Mouse (Mus musculus) liver, embryonic 16.5 days (tissue): Measurements from ENCODE around the gene Gcsam. TPM values are rescaled to one million over a fixed set of nuclear protein-coding genes. Genes with fewer than 3 reads are reported as not detected.

Source experiments
- ATAC-seq: fragments of 200-750 bp; cut with Nextera tagmentation; 2 replicates; pipeline ENCODE4 v1.8.0; 2017; ENCODE audit warnings: low read depth, mild to moderate bottlenecking, moderate number of reproducible peaks, moderate library complexity
- H3K27ac ChIP-seq: fragments of 300-500 bp; sonication (generic); 2 replicates; pipeline ENCODE4 v1.5.1; 2014; ENCODE audit warnings: mild to moderate bottlenecking, low read length
- H3K27me3 ChIP-seq: fragments of 300-500 bp; sonication (generic); 2 replicates; pipeline ENCODE4 v1.6.1; 2014; ENCODE audit warnings: low read depth, low read length, mixed read lengths; ENCODE audit not compliant: control insufficient read depth, insufficient read depth
- H3K36me3 ChIP-seq: fragments of 300-500 bp; sonication (generic); 2 replicates; pipeline ENCODE4 v1.6.1; 2014; ENCODE audit warnings: mild to moderate bottlenecking; ENCODE audit not compliant: control insufficient read depth, insufficient read depth
- H3K4me1 ChIP-seq: fragments of 300-500 bp; sonication (generic); 2 replicates; pipeline ENCODE4 v1.6.1; 2014; ENCODE audit warnings: low read depth, low read length, mixed read lengths; ENCODE audit not compliant: control insufficient read depth
- H3K4me2 ChIP-seq: fragments of 300-500 bp; sonication (generic); 2 replicates; pipeline ENCODE4 v1.6.1; 2014; ENCODE audit warnings: low read depth, low read length, mixed read lengths
- H3K4me3 ChIP-seq: fragments of 300-500 bp; sonication (generic); 2 replicates; pipeline ENCODE4 v1.5.1; 2014; ENCODE audit warnings: low read depth, mild to moderate bottlenecking, low read length
- H3K9ac ChIP-seq: fragments of 300-500 bp; sonication (generic); 2 replicates; pipeline ENCODE4 v1.6.1; 2014; ENCODE audit warnings: low read depth, low read length
- H3K9me3 ChIP-seq: fragments of 300-500 bp; sonication (generic); replicated peaks from 2 replicates; pipeline ENCODE4 v1.6.1; 2016; ENCODE audit warnings: low read length; ENCODE audit not compliant: control insufficient read depth
- WGBS: fragments of 180-500 bp; shearing (Covaris S2); extraction: QIAGEN DNeasy Blood & Tissue Kit; methylation state at CpG from one replicate; pipeline ENCODE4 v1.1.7; 2014; ENCODE audit not compliant: insufficient replicate concordance; 5-methylcytosine and 5-hydroxymethylcytosine counted together
- polyA plus RNA-seq: library from polyadenylated mRNA; unstranded; fragments of >200 nt; fragmentation: Nextera tagmentation; extraction: Ambion mirVana; gene quantifications from 2 replicates; pipeline ENCODE4 v1.2.1, GENCODE M21; 2015

The Gcsam gene
- polyA plus RNA-seq, 1 experiment from 2014 or later, result 1.9 TPM

DNA sequence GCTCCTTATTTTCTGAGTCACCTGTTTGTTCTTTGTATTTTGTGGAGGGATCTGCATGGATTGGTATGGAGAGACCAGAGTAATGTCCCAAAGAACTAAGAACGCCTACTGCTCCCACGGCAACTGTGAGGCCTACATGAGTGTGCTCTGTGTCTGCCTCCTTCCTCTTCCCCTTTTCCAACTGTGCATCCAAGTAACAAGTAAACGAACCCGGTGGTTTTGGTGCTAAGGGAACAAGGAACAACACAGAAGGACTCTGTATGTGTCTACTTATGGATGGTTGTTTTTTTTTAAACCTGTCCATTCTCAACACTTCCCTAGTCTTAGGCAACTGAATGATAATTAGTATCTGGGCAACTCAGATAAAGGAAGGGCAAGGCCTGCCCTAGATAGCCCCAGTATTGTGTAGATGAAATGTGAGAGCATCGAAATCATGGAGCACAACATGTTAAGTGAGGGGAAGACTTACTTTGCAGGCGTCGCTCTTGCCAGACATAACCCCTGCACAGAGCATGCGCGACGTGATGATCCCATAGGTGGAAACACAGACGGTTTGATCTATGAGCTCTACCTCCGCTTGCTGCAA, 47.5 kb downstream of the Gcsam start:
- H3K4me3 ChIP-seq, result no peak overlapping the region
- no peaks in the 10 kb centered on the region for H3K27me3 ChIP-seq
- 42% methylated on average over 12 of the region's 12 CpGs for WGBS
- H3K4me1 ChIP-seq, result no peaks in the 10 kb centered on the region; the same call in 1 of the 2 replicates
- ATAC-seq, result peak; percentile 56
- H3K9me3 ChIP-seq, result no peaks in the 10 kb centered on the region
- H3K36me3 ChIP-seq, result no peaks in the 10 kb centered on the region
- H3K27ac ChIP-seq, result no peak overlapping the region
- no peak overlapping the region for H3K4me2 ChIP-seq
- H3K9ac ChIP-seq, result no peak overlapping the region

DNA sequence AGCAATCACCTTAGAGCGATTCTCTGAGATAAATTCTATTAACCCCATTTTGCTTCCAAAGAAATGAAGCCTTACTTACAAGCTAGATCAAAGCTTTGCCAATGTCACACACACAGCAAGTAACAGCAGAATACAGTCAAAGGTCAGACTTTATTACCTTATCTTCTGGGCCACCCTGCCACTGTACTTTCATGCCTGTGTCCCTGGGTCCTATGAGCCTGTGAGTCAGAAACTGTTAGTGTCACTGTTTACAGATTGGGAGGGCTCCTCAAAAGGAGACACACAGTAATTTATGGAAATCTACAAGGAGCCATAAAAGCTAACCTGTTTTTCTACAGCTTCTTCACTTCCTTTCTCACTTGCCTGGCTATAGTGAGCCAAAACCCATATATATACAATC, 48.1 kb downstream of the Gcsam start:
- no peak overlapping the region for H3K9ac ChIP-seq
- H3K4me3 ChIP-seq, result no peak overlapping the region
- no peak overlapping the region for H3K4me2 ChIP-seq
- no peaks in the 10 kb centered on the region for H3K9me3 ChIP-seq
- no peaks in the 10 kb centered on the region for H3K27me3 ChIP-seq
- no peak overlapping the region for H3K27ac ChIP-seq
- WGBS, result 48% methylated on average over 1 of the region's 1 CpGs
- ATAC-seq, result no peak
- no peaks in the 10 kb centered on the region; the same call in 1 of the 2 replicates for H3K4me1 ChIP-seq
- H3K36me3 ChIP-seq, result no peaks in the 10 kb centered on the region

DNA sequence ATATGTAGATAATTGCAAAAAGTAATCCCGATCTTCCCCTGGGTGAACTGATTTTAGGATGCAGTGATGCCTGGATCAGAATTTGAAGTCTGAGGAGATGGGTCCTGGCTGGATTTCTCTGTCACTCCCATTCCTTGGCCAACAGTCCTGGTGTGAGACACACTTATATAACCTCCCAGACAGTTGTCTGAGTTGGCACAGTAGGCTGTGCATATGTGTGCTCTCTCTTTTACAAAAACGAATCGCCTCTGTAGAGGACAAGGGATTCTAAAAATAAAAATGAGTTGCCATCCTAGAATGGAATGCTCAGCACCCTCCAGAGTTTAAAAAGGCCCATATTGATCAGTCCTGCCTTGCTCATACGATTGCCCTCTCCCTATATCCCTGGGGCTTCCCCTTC, 49.4 kb downstream of the Gcsam start:
- 73% methylated on average over 4 of the region's 4 CpGs for WGBS

DNA sequence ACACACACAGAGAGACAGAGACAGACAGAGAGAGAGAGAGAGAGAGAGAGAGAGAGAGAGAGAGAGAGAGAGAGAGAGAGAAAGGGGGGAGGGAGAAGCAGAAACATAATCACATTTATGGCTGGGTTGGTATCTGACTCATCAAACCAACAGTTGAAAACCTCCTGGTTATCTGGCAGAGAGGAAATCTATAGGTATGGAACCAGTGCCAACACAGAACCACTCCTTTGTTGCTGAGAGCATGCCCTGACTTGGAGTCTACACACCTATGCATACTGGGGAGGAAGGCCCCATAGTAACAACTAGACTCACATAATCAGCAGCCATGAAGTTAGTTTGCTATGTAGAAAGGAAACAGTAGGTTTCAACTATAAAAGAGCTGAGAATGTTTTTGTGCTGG, 52.2 kb downstream of the Gcsam start:
- H3K9ac ChIP-seq, result no peak overlapping the region
- no peak for ATAC-seq
- no peak overlapping the region for H3K4me3 ChIP-seq
- H3K4me2 ChIP-seq, result no peak overlapping the region
- no peak overlapping the region for H3K27ac ChIP-seq
- no peaks in the 10 kb centered on the region for H3K36me3 ChIP-seq
- no peaks in the 10 kb centered on the region; the same call in 1 of the 2 replicates for H3K4me1 ChIP-seq
- no peaks in the 10 kb centered on the region for H3K27me3 ChIP-seq
- H3K9me3 ChIP-seq, result no peaks in the 10 kb centered on the region

More for the DNA sequence above, 49.4 kb downstream of the Gcsam start:
- Histone ChIP-seq H3K9me3 (no peaks in the 10 kb centered on the region), H3K9ac (no peak overlapping the region), H3K36me3 (no peaks in the 10 kb centered on the region), H3K4me2 (no peak overlapping the region), H3K4me3 (no peak overlapping the region), H3K27ac (no peak overlapping the region), H3K27me3 (no peaks in the 10 kb centered on the region), H3K4me1 (no peaks in the 10 kb centered on the region; the same call in 1 of the 2 replicates)
- ATAC-seq, result no peak

DNA sequence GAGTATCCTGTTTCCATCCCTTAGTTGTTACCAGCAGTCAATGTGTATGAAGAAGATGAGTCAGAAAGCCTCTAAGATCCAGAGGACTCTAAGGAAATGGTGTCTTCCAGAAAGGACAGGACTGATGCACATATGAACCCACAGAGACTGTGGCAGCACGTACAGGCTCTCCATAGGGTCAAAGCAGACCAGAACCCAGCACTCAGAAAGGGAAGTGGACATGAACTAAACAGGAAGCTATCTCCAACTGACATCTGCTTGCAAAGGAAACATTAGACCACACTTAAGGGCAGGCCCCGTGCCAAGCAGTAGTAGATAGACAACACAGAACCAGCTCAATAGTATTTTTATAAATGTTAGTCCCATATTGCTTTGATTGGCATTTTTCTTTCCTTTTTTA, 56.0 kb downstream of the Gcsam start:
- Histone ChIP-seq H3K4me3 (no peak overlapping the region), H3K4me1 (no peaks in the 10 kb centered on the region), H3K9me3 (no peaks in the 10 kb centered on the region), H3K27ac (no peak overlapping the region), H3K4me2 (no peak overlapping the region), H3K36me3 (no peaks in the 10 kb centered on the region), H3K27me3 (no peaks in the 10 kb centered on the region), H3K9ac (no peak overlapping the region)
- peak; percentile 70 for ATAC-seq
- 17% methylated on average over 2 of the region's 2 CpGs for WGBS

DNA sequence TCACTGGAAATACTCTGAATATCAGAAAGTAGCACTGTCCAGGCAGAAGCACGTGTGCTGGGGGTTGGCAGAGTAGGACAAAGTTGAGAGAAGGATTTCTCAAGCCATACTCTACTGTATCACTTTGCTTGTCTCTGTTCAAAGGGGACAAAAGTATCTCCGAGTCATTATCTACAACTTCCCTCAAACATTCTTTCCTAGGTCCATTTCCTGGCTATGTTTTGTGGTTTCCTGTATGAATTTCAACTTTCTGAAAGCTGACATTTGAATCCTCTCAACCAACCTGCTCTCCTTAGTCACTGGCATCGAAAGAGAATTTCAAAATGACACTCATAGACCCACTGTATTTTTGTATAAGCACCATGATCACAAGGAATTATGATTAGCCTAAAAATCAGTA, 58.0 kb downstream of the Gcsam start:
- Histone ChIP-seq H3K27me3 (no peaks in the 10 kb centered on the region), H3K27ac (no peak overlapping the region), H3K36me3 (no peaks in the 10 kb centered on the region), H3K4me1 (no peaks in the 10 kb centered on the region), H3K4me2 (no peak overlapping the region), H3K4me3 (no peak overlapping the region), H3K9me3 (no peaks in the 10 kb centered on the region), H3K9ac (no peak overlapping the region)
- 19% methylated on average over 3 of the region's 3 CpGs for WGBS
- no peak for ATAC-seq

DNA sequence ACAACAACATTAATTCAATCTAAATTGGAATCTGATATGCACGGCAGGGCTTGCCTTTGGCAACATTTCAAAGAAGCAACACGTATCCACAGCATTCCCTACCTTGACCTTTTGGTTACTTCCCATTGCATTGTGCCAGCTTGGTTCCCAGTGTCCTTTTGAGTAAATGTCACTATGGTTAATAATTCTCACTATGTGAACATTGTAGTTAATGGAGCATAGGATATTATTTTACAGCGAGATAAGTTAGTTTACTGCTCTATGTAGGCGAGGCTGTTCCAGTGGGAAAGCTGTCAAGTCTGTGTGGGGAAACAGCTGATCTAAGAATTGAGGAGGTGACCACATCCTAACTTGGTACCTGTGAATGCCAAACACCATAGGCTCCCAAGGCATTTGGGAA, 59.8 kb downstream of the Gcsam start:
- 51% methylated on average over 4 of the region's 4 CpGs for WGBS
- ATAC-seq, result no peak
- no peaks in the 10 kb centered on the region for H3K4me1 ChIP-seq

More for the DNA sequence above, 59.8 kb downstream of the Gcsam start:
- no peaks in the 10 kb centered on the region for H3K9me3 ChIP-seq
- no peak overlapping the region for H3K27ac ChIP-seq
- H3K4me3 ChIP-seq, result no peak overlapping the region
- no peak overlapping the region for H3K4me2 ChIP-seq
- H3K36me3 ChIP-seq, result no peaks in the 10 kb centered on the region
- no peak overlapping the region for H3K9ac ChIP-seq
- H3K27me3 ChIP-seq, result no peaks in the 10 kb centered on the region

Other genes starting within 250 kb of the Gcsam start
- gene Cd200, start 201.3 kb upstream of the Gcsam start, polyA plus RNA-seq, result 0.67 and 0.72 TPM in 2 replicates
- gene Gm609, start 117.4 kb upstream of the Gcsam start, polyA plus RNA-seq, result 0.04 and 0.05 TPM in 2 replicates
- not detected in 2 replicates for gene Gm17783, start 78.3 kb upstream of the Gcsam start, polyA plus RNA-seq
- not detected in 2 replicates for gene Slc9c1, start 75.1 kb upstream of the Gcsam start, polyA plus RNA-seq
- gene BC016579, start 43.7 kb downstream of the Gcsam start, polyA plus RNA-seq, result 0.27 and 0.32 TPM in 2 replicates
- gene Tmprss7, start 83.3 kb downstream of the Gcsam start, polyA plus RNA-seq, result 0.11 and 0.13 TPM in 2 replicates
- gene Tagln3, start 114.2 kb downstream of the Gcsam start, polyA plus RNA-seq, result 0.09 and 0.26 TPM in 2 replicates
- gene Abhd10, start 132.6 kb downstream of the Gcsam start, polyA plus RNA-seq, result 13.6 and 15.5 TPM in 2 replicates